Mouse (Mus musculus) G1E (cell line): ENCODE measurements around the gene Gm572.

Experiments used
- CTCF ChIP-seq: IDR thresholded peaks from 2 replicates; pipeline ENCODE4 v1.5.1; 2012; ENCODE audit warnings: low read depth, low read length, inconsistent platforms, mixed read lengths
- GATA1 ChIP-seq: IDR thresholded peaks from 2 replicates; pipeline ENCODE4 v1.6.1; 2012; ENCODE audit warnings: borderline replicate concordance, low read length, inconsistent platforms, mixed read lengths

DNA sequence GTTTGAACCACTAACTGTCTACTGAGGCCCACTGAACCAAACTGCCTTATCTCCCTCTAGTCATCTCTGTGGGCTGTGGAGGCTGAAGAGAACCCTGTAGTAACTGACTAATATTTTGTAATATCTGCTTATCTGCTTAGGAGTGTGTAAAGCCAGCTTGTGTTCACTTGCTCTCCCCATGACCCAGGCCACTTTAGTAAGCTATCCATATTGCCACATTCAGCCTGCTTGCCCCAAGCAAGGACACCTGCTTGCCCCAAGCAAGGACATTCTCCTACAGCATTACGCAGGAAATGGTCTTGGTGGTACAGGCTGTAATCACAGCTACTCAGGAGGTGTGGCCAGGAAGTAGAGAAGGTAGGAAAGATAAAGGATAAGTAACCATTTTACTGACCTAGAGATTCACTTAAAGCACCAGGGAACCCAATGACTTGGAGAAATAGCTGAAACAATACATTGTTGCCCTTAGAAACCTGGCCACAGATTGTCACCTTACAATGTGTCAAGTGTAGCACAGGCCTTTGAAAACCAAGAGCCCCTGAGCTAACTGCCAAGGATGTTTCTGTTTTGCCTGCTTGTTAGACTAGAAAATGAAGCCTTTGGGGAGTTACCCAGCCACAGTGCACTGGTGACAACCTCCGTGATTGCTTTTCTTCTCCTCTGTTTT, 9.6 kb upstream of the Gm572 start:
- TF ChIP-seq CTCF (no peak), GATA1 (no peak)
